Mouse (Mus musculus): ENCODE results near the gene Fam178b. TPM values are rescaled to one million over a fixed set of nuclear protein-coding genes. Genes with fewer than 3 reads are reported as not detected.
A peak's percentile ranks its signal among the peaks of the same experiment; 100 is the strongest.

Fam178b gene
- polyA plus RNA-seq, 1 experiment from 2014 or later: not detected

GRCm38 (mm10) chr1:36708626-36709025, 25.6 kb upstream of the Fam178b start:
- ATAC-seq (ENCODE audit: low FRiP score): no peak
- Histone ChIP-seq H3K27me3 (ENCODE audit: control insufficient read depth, insufficient read depth, low read length) (no peaks in the 10 kb centered on the region), H3K4me2 (replicated peaks) (peak overlapping the region; percentile 89), H3K9ac (peak overlapping the region; percentile 94), H3K9me3 (ENCODE audit: control insufficient read depth, low read length) (no peaks in the 10 kb centered on the region), H3K27ac (no peak overlapping the region), H3K4me1 (replicated peaks; ENCODE audit: control insufficient read depth, insufficient read depth, low read length) (peaks cover 19% of the 10 kb centered on the region), H3K4me3 (replicated peaks; ENCODE audit: low read length) (peak overlapping the region; percentile 97), H3K36me3 (replicated peaks; ENCODE audit: control insufficient read depth, insufficient read depth) (peaks cover 39% of the 10 kb centered on the region)
- DNase-seq (ENCODE audit: low spot score): no peak
- 80% methylated on average over 1 of the region's 1 CpGs for WGBS

- Histone ChIP-seq H3K9ac (no peak overlapping the region; the same call in 1 of the 2 replicates), H3K27ac (no peak overlapping the region), H3K36me3 (replicated peaks; ENCODE audit: control insufficient read depth, insufficient read depth) (peaks cover 47% of the 10 kb centered on the region), H3K4me1 (replicated peaks; ENCODE audit: control insufficient read depth, insufficient read depth, low read length) (peaks cover 19% of the 10 kb centered on the region), H3K27me3 (ENCODE audit: control insufficient read depth, insufficient read depth, low read length) (no peaks in the 10 kb centered on the region), H3K9me3 (ENCODE audit: control insufficient read depth, low read length) (no peaks in the 10 kb centered on the region), H3K4me2 (replicated peaks) (0 out of 2 replicates have a peak overlapping the region, but pooled peaks have one; percentile 89), H3K4me3 (replicated peaks; ENCODE audit: low read length) (no peak overlapping the region)
- WGBS: 69% methylated on average over 3 of the region's 3 CpGs
- DNase-seq (ENCODE audit: low spot score) (no peak), ATAC-seq (ENCODE audit: low FRiP score) (no peak)
These were observed 24.8 kb upstream of the Fam178b start for GRCm38 (mm10) chr1:36707797-36708196.

GRCm38 (mm10) chr1:36707166-36707565, 24.2 kb upstream of the Fam178b start:
- no peak overlapping the region for H3K27ac ChIP-seq
- no peaks in the 10 kb centered on the region for H3K9me3 ChIP-seq (ENCODE audit: control insufficient read depth, low read length)
- no peaks in the 10 kb centered on the region for H3K27me3 ChIP-seq (ENCODE audit: control insufficient read depth, insufficient read depth, low read length)
- H3K4me2 ChIP-seq (replicated peaks): no peak overlapping the region
- WGBS: 87% methylated on average over 2 of the region's 2 CpGs
- H3K36me3 ChIP-seq (replicated peaks; ENCODE audit: control insufficient read depth, insufficient read depth): peaks cover 53% of the 10 kb centered on the region
- no peak overlapping the region for H3K4me3 ChIP-seq (replicated peaks; ENCODE audit: low read length)
- H3K9ac ChIP-seq: 0 out of 2 replicates have a peak overlapping the region, but pooled peaks have one; percentile 11
- no peak for DNase-seq (ENCODE audit: low spot score)
- H3K4me1 ChIP-seq (replicated peaks; ENCODE audit: control insufficient read depth, insufficient read depth, low read length): peaks cover 19% of the 10 kb centered on the region
- no peak for ATAC-seq (ENCODE audit: low FRiP score)

- Histone ChIP-seq H3K9ac (no peak overlapping the region), H3K36me3 (replicated peaks; ENCODE audit: control insufficient read depth, insufficient read depth) (peaks cover 63% of the 10 kb centered on the region), H3K27ac (no peak overlapping the region), H3K27me3 (ENCODE audit: control insufficient read depth, insufficient read depth, low read length) (no peaks in the 10 kb centered on the region), H3K4me1 (replicated peaks; ENCODE audit: control insufficient read depth, insufficient read depth, low read length) (peaks cover 5% of the 10 kb centered on the region), H3K4me2 (replicated peaks) (no peak overlapping the region), H3K9me3 (ENCODE audit: control insufficient read depth, low read length) (no peaks in the 10 kb centered on the region), H3K4me3 (replicated peaks; ENCODE audit: low read length) (no peak overlapping the region)
- ATAC-seq (ENCODE audit: low FRiP score) (no peak), DNase-seq (ENCODE audit: low spot score) (no peak)
- WGBS: 76% methylated on average over 5 of the region's 5 CpGs
These were observed 14.0 kb upstream of the Fam178b start for GRCm38 (mm10) chr1:36697030-36697429.

- no peak overlapping the region for H3K9ac ChIP-seq
- H3K4me3 ChIP-seq (replicated peaks; ENCODE audit: low read length): no peak overlapping the region
- no peak for DNase-seq (ENCODE audit: low spot score)
- H3K27ac ChIP-seq: no peak overlapping the region
- 74% methylated on average over 6 of the region's 6 CpGs for WGBS
- no peak overlapping the region for H3K4me2 ChIP-seq (replicated peaks)
- H3K27me3 ChIP-seq (ENCODE audit: control insufficient read depth, insufficient read depth, low read length): no peaks in the 10 kb centered on the region
- no peaks in the 10 kb centered on the region for H3K9me3 ChIP-seq (ENCODE audit: control insufficient read depth, low read length)
- peaks cover 6% of the 10 kb centered on the region for H3K4me1 ChIP-seq (replicated peaks; ENCODE audit: control insufficient read depth, insufficient read depth, low read length)
- ATAC-seq (ENCODE audit: low FRiP score): no peak
- H3K36me3 ChIP-seq (replicated peaks; ENCODE audit: control insufficient read depth, insufficient read depth): peaks cover 58% of the 10 kb centered on the region
These were observed 13.4 kb upstream of the Fam178b start for GRCm38 (mm10) chr1:36696411-36696810.

- DNase-seq (ENCODE audit: low spot score) (no peak), ATAC-seq (ENCODE audit: low FRiP score) (no peak)
- peaks cover 43% of the 10 kb centered on the region for H3K36me3 ChIP-seq (replicated peaks; ENCODE audit: control insufficient read depth, insufficient read depth)
- H3K9me3 ChIP-seq (ENCODE audit: control insufficient read depth, low read length): no peaks in the 10 kb centered on the region
- H3K4me1 ChIP-seq (replicated peaks; ENCODE audit: control insufficient read depth, insufficient read depth, low read length): peaks cover 6% of the 10 kb centered on the region
- 89% methylated on average over 6 of the region's 6 CpGs for whole genome bisulfite sequencing
- no peaks in the 10 kb centered on the region for H3K27me3 ChIP-seq (ENCODE audit: control insufficient read depth, insufficient read depth, low read length)
- H3K27ac ChIP-seq: no peak overlapping the region
- H3K4me3 ChIP-seq (replicated peaks; ENCODE audit: low read length): no peak overlapping the region
- no peak overlapping the region for H3K4me2 ChIP-seq (replicated peaks)
- H3K9ac ChIP-seq: no peak overlapping the region
These were observed 11.9 kb upstream of the Fam178b start for GRCm38 (mm10) chr1:36694871-36695270.

GRCm38 (mm10) chr1:36691271-36692155, 8.5 kb upstream of the Fam178b start, which contains the start of gene Cox5b:
Gene Cox5b (plus strand): TSS chr1:36691449.
- Histone ChIP-seq H3K27me3 (ENCODE audit: control insufficient read depth, insufficient read depth, low read length) (no peaks in the 10 kb centered on the region), H3K4me1 (replicated peaks; ENCODE audit: control insufficient read depth, insufficient read depth, low read length) (peaks cover 6% of the 10 kb centered on the region), H3K27ac (peak within 1 kb of the TSS; percentile 52; the same call in 1 of the 2 replicates), H3K9ac (peak within 1 kb of the TSS; percentile 81), H3K36me3 (replicated peaks; ENCODE audit: control insufficient read depth, insufficient read depth) (peaks cover 25% of the 10 kb centered on the region), H3K4me3 (replicated peaks; ENCODE audit: low read length) (peak within 1 kb of the TSS; percentile 76), H3K9me3 (ENCODE audit: control insufficient read depth, low read length) (no peaks in the 10 kb centered on the region), H3K4me2 (replicated peaks) (peak within 1 kb of the TSS; percentile 87)
- DNase-seq (ENCODE audit: low spot score) (peak; percentile 99), ATAC-seq (ENCODE audit: low FRiP score) (peak; percentile 95)
- WGBS: 1% methylated on average over 67 of the region's 68 CpGs

- WGBS: 63% methylated on average over 11 of the region's 11 CpGs
- Histone ChIP-seq H3K27ac (peak overlapping the region; percentile 45; the same call in 1 of the 2 replicates), H3K36me3 (replicated peaks; ENCODE audit: control insufficient read depth, insufficient read depth) (peaks cover 25% of the 10 kb centered on the region), H3K9ac (peak overlapping the region; percentile 54), H3K4me1 (replicated peaks; ENCODE audit: control insufficient read depth, insufficient read depth, low read length) (peaks cover 6% of the 10 kb centered on the region), H3K4me2 (replicated peaks) (peak overlapping the region; percentile 87), H3K9me3 (ENCODE audit: control insufficient read depth, low read length) (no peaks in the 10 kb centered on the region), H3K27me3 (ENCODE audit: control insufficient read depth, insufficient read depth, low read length) (no peaks in the 10 kb centered on the region), H3K4me3 (replicated peaks; ENCODE audit: low read length) (peak overlapping the region; percentile 76)
- DNase-seq (ENCODE audit: low spot score) (no peak), ATAC-seq (ENCODE audit: low FRiP score) (peak; percentile 5)
These were observed 7.8 kb upstream of the Fam178b start for GRCm38 (mm10) chr1:36690671-36691235.

GRCm38 (mm10) chr1:36683810-36684467, 956 bp upstream of the Fam178b start:
- no peaks in the 10 kb centered on the region for H3K9me3 ChIP-seq (ENCODE audit: control insufficient read depth, low read length)
- no peak overlapping the region for H3K4me3 ChIP-seq (replicated peaks; ENCODE audit: low read length)
- no peaks in the 10 kb centered on the region for H3K27me3 ChIP-seq (ENCODE audit: control insufficient read depth, insufficient read depth, low read length)
- H3K4me2 ChIP-seq (replicated peaks): no peak overlapping the region
- ATAC-seq (ENCODE audit: low FRiP score) (peak; percentile 82), DNase-seq (ENCODE audit: low spot score) (peak; percentile 83)
- H3K36me3 ChIP-seq (replicated peaks; ENCODE audit: control insufficient read depth, insufficient read depth): no peaks in the 10 kb centered on the region
- no peak overlapping the region for H3K9ac ChIP-seq
- H3K27ac ChIP-seq: no peak overlapping the region
- 11% methylated on average over 13 of the region's 13 CpGs for WGBS
- H3K4me1 ChIP-seq (replicated peaks; ENCODE audit: control insufficient read depth, insufficient read depth, low read length): no peaks in the 10 kb centered on the region
